Mouse (Mus musculus): ENCODE data around the gene Dlx3. TPM values are rescaled to one million over a fixed set of nuclear protein-coding genes. Genes with fewer than 3 reads are reported as not detected.

Dlx3 gene
- polyA plus RNA-seq, 1 experiment from 2014 or later: 0.41 TPM

DNA sequence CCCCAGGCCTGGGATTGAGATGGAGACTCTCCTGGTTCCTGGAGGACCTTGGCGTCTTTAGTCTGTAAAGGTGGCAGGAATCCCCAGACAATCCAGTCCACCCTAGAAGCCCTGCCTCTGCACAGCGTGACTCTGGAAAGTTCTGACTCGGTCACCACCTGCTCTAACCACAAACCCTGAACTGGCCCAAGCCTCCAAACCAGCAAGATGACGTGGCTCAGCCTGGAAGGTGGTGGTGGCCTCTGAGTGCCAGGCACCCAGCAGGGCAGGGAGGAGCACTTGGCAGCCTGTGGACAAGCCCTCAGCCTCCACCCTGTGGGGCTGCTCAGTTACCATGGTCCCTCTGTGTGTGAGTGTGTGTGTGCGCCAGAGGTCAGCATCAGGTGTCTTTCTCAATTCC, 38.0 kb downstream of the Dlx3 start:
- Histone ChIP-seq H3K4me2 (no peak overlapping the region), H3K9me3 (replicated peaks) (0 out of 2 replicates have a peak, but pooled peaks cover 3% of the 10 kb centered on the region), H3K27ac (ENCODE audit: poor library complexity, severe bottlenecking) (no peak overlapping the region), H3K4me3 (no peak overlapping the region), H3K27me3 (replicated peaks) (peaks cover 70% of the 10 kb centered on the region), H3K36me3 (no peaks in the 10 kb centered on the region), H3K4me1 (replicated peaks) (no peaks in the 10 kb centered on the region), H3K9ac (no peak overlapping the region)
- WGBS: 62% methylated on average over 5 of the region's 5 CpGs
- ATAC-seq (ENCODE audit: insufficient number of reproducible peaks, low FRiP score): no peak

DNA sequence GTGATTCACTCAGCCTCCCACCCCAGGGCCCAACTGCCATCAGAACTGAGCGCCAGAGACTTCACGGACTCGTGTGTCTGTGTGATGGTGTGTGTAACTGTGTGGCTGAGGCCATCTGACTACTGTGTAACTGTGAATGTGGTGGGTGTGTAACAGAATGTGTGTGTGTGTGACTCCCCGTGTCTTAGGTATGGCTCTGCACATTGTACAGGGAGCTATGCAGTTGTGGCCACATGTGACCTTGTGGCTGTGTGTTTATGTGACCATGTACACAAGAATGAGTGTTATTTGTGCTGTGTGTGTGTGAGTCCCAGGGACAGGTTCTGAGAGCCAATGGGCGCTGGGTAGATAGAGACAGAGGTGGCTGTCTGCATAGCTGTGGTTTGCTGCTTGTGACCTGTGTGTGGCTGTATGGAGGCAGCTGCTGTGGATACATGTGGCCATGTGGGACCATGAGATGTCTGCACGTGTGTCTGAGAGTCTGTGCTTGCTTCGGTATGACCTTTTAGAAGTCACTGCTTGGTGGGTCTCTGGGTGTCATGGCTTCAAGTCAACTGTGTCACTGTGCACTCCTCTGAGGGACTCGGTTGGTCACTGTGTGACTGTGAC, 39.9 kb downstream of the Dlx3 start:
- no peaks in the 10 kb centered on the region for H3K36me3 ChIP-seq
- H3K4me2 ChIP-seq: no peak overlapping the region
- no peak overlapping the region for H3K9ac ChIP-seq
- no peak overlapping the region for H3K4me3 ChIP-seq
- 84% methylated on average over 8 of the region's 8 CpGs for WGBS
- H3K4me1 ChIP-seq (replicated peaks): no peaks in the 10 kb centered on the region
- H3K27ac ChIP-seq (ENCODE audit: poor library complexity, severe bottlenecking): no peak overlapping the region
- H3K9me3 ChIP-seq (replicated peaks): no peaks in the 10 kb centered on the region
- peaks cover 52% of the 10 kb centered on the region for H3K27me3 ChIP-seq (replicated peaks)
- no peak for ATAC-seq (ENCODE audit: insufficient number of reproducible peaks, low FRiP score)

DNA sequence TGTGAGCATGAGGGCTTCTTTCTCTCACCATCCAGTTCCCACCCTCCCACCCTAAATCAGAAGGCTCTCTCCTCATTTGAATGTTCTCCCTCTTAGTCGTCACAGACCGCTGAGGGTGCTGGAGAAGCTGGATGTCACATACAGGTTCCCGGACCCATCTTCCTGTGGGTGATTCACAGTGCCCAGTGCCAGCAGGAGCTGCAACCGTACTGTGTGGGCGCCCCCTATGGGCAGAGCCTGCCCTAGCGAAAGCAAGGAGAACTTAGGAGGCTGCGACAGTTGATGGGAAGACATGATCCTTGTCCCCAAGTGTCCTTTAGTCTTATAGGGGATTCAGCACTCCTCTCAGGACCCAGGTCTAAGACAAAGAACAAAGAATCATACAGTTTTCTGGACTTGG, 40.8 kb downstream of the Dlx3 start:
- Histone ChIP-seq H3K36me3 (no peaks in the 10 kb centered on the region), H3K9me3 (replicated peaks) (no peaks in the 10 kb centered on the region), H3K27ac (ENCODE audit: poor library complexity, severe bottlenecking) (no peak overlapping the region), H3K4me2 (no peak overlapping the region), H3K4me3 (no peak overlapping the region), H3K27me3 (replicated peaks) (peaks cover 44% of the 10 kb centered on the region), H3K4me1 (replicated peaks) (no peaks in the 10 kb centered on the region), H3K9ac (no peak overlapping the region)
- 47% methylated on average over 7 of the region's 7 CpGs for WGBS
- ATAC-seq (ENCODE audit: insufficient number of reproducible peaks, low FRiP score): no peak

DNA sequence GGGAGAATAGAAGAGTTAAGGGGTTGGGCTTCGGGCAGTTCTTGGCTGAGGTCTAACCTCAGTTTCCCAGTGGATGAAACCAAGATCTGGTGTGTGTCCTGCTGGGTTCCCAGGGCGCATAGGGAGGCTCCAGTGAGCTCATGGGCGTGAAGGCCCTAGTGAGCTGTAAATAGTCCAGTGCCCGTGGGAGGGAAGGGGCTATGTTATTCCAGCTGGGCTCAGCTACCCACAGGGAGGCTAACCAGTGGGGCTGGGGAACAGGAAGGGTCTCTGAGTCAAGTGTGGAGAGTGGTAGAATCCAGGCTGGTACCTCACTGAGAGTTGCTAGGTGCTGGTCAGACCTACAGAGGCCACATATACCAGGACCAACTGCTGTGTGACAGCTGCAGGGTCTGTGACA, 41.8 kb downstream of the Dlx3 start:
- peaks cover 33% of the 10 kb centered on the region for H3K27me3 ChIP-seq (replicated peaks)

DNA sequence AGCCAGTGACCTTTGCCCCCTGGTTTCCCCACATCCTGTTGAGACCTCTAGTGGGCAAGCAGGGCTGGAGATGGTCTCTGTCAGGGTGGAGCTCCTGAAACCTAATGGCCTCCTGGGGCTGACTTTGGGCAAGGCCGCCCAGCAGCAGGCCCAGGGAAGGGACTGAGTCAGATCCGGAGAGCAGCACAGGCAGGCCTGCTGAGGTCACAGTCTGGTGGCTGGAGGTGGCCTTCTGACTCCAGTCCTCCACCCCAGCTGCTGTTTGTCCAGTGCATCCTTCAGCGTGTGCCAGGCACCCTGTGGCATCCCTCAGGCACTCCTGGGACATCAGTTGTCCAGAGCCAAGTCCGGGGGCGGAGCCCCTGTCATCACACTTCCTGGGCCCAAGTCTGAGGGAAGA, 45.9 kb downstream of the Dlx3 start:
- Histone ChIP-seq H3K27ac (ENCODE audit: poor library complexity, severe bottlenecking) (no peak overlapping the region), H3K4me3 (no peak overlapping the region), H3K4me1 (replicated peaks) (no peaks in the 10 kb centered on the region), H3K36me3 (no peaks in the 10 kb centered on the region), H3K9me3 (replicated peaks) (no peaks in the 10 kb centered on the region), H3K9ac (no peak overlapping the region), H3K4me2 (no peak overlapping the region), H3K27me3 (replicated peaks) (peaks cover 2% of the 10 kb centered on the region; the same call in 1 of the 2 replicates)
- WGBS: 68% methylated on average over 5 of the region's 5 CpGs
- no peak for ATAC-seq (ENCODE audit: insufficient number of reproducible peaks, low FRiP score)

More for the DNA sequence above, 41.8 kb downstream of the Dlx3 start:
- WGBS: 56% methylated on average over 4 of the region's 4 CpGs
- Histone ChIP-seq H3K36me3 (no peaks in the 10 kb centered on the region), H3K4me2 (no peak overlapping the region), H3K4me1 (replicated peaks) (no peaks in the 10 kb centered on the region), H3K27ac (ENCODE audit: poor library complexity, severe bottlenecking) (no peak overlapping the region), H3K9me3 (replicated peaks) (no peaks in the 10 kb centered on the region), H3K9ac (no peak overlapping the region), H3K4me3 (no peak overlapping the region)
- no peak for ATAC-seq (ENCODE audit: insufficient number of reproducible peaks, low FRiP score)

Other genes with a start within 250 kb of the Dlx3 start
- gene Col1a1, start 183.9 kb upstream of the Dlx3 start, polyA plus RNA-seq (2016; fragmentation: Nextera tagmentation; extraction: Ambion mirVana): 404 and 446 TPM in 2 replicates
- gene Hils1, start 152.5 kb upstream of the Dlx3 start, polyA plus RNA-seq (2016; fragmentation: Nextera tagmentation; extraction: Ambion mirVana): 0.30 TPM in 1 of 2 replicates, not detected in the other
- gene Sgca, start 143.8 kb upstream of the Dlx3 start, polyA plus RNA-seq (2016; fragmentation: Nextera tagmentation; extraction: Ambion mirVana): 20.6 and 26.6 TPM in 2 replicates
- gene Ppp1r9b, start 129.1 kb upstream of the Dlx3 start, polyA plus RNA-seq (2016; fragmentation: Nextera tagmentation; extraction: Ambion mirVana): 10.4 and 12.2 TPM in 2 replicates
- gene Samd14, start 110.2 kb upstream of the Dlx3 start, polyA plus RNA-seq (2016; fragmentation: Nextera tagmentation; extraction: Ambion mirVana): 14.8 and 16.5 TPM in 2 replicates
- gene Pdk2, start 78.8 kb upstream of the Dlx3 start, polyA plus RNA-seq (2016; fragmentation: Nextera tagmentation; extraction: Ambion mirVana): 65.1 and 68.3 TPM in 2 replicates
- gene Itga3, start 43.3 kb upstream of the Dlx3 start, polyA plus RNA-seq (2016; fragmentation: Nextera tagmentation; extraction: Ambion mirVana): 11.8 and 12.1 TPM in 2 replicates
- gene Dlx4, start 26.1 kb downstream of the Dlx3 start, polyA plus RNA-seq (2016; fragmentation: Nextera tagmentation; extraction: Ambion mirVana): 0.14 TPM in 1 of 2 replicates, not detected in the other
- not detected in 2 replicates for gene Tac4, start 141.4 kb downstream of the Dlx3 start, polyA plus RNA-seq (2016; fragmentation: Nextera tagmentation; extraction: Ambion mirVana)
- 56.0 and 58.3 TPM in 2 replicates for gene Kat7, start 190.1 kb downstream of the Dlx3 start, polyA plus RNA-seq (2016; fragmentation: Nextera tagmentation; extraction: Ambion mirVana)
- gene Fam117a, start 216.9 kb downstream of the Dlx3 start, polyA plus RNA-seq (2016; fragmentation: Nextera tagmentation; extraction: Ambion mirVana): 12.9 and 13.9 TPM in 2 replicates

Data from heart, embryonic 12.5 days (tissue).